Mouse (Mus musculus) gonadal fat pad, adult 2 months (tissue): ENCODE measurements around the gene Rap1gap2. TPM values are rescaled to one million over a fixed set of nuclear protein-coding genes. Genes with fewer than 3 reads are reported as not detected.

Experiments
- DNase-seq: peaks from one replicate; pipeline ENCODE4 v3.0.0-alpha.2; 2012; ENCODE audit warnings: low read depth
- polyA plus RNA-seq: library from polyadenylated mRNA; depleted of rRNA; stranded (reverse); fragments of >200 nt; gene quantifications from 2 replicates; pipeline ENCODE4 v1.2.3, GENCODE M21; 2012

Gene Rap1gap2
- polyA plus RNA-seq, 1 experiment: 23.6 TPM

GRCm38 (mm10) chr11:74502485-74502884 lies 108.2 kb downstream of the Rap1gap2 start:
- DNase-seq: no peak

DNA sequence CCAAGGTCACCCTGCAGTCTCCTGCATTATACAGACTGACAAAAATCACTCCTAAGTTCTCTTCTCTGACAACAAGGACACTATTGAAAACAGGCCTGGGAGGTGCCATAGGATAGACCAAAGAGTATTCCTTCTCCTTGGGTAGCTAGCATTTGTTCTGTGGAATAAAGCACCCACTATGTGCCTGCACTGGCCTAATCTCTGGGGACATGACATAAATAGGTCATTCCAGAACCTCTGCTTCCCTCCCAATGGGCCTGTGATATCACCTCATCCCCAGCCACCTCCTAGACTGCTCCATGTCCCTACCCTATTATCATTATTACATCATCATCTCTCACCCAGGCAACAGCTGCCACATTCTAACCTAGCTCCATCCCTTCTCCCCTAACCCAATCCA lies 108.7 kb downstream of the Rap1gap2 start:
- no peak for DNase-seq

DNA sequence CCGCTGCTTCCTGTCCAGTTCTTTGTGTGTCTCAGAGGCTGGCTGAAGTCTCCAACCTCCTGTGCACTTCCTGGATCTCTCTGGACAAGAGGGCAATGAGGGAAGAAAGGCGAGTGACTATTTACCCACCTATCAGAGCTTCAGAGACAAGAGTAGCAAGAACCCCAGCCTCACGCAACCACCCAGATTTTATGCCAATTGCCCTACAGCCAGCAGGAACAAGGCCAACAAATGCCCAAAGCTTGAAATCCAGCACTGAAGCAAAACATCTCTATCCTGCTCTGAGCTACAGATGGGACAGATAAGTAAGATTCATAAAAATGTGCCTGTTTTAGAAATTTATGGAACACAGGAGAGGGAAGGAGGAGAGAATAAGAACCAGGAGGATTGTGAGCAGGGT lies 109.7 kb downstream of the Rap1gap2 start:
- DNase-seq: no peak

DNA sequence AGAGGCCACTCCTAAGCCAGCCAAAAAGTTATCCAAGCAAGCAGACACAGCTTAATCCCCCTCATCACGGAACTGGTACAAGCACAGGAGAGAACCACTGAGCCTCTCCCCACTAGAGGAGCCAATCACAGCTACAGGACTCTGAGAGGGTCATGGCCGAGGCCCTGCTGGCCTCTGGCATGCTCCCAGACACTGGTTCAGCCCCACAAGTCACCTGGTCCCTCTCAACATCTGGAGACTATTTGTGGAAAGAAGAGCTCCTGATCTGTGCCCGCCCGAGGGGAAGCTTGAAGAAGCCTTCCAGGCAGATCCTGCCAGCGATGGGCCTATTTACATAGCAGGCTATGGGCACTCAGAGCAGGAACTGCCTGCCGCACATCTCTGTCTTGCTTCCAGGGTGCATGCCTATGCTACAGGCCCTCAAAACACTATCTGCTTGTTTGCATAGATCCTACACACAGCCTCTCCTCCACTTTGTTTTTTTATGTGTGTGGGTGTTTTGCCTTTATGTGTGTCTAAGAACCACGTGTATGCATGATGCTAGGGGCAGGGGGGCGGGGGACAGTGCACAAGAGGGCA lies 111.1 kb downstream of the Rap1gap2 start:
- no peak for DNase-seq

GRCm38 (mm10) chr11:74499058-74499457 lies 111.7 kb downstream of the Rap1gap2 start:
- DNase-seq: no peak

GRCm38 (mm10) chr11:74496581-74496980 lies 114.1 kb downstream of the Rap1gap2 start:
- no peak for DNase-seq

GRCm38 (mm10) chr11:74493936-74494335 lies 116.8 kb downstream of the Rap1gap2 start:
- no peak for DNase-seq

- DNase-seq: no peak
Observed at GRCm38 (mm10) chr11:74493172-74493862, 117.4 kb downstream of the Rap1gap2 start.

DNA sequence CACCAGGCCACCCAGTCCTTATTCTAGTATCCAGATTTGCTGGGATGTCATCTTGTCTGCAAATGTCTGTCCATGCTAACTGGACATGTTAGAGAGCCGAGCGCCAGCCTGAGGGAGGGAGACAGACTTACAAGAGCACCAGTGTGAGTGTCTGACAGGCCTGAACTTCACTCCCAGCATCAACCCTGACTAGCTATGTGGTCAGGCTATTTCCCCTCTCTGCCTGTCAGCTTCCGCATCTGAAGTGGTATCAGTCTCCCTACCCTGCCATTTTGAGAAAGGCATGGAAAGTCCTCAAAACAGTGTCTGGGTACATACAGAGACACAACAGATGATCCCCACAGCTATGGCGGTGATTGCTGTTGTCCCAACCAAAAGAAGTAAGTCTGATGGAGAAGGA lies 119.6 kb downstream of the Rap1gap2 start:
- no peak for DNase-seq

DNA sequence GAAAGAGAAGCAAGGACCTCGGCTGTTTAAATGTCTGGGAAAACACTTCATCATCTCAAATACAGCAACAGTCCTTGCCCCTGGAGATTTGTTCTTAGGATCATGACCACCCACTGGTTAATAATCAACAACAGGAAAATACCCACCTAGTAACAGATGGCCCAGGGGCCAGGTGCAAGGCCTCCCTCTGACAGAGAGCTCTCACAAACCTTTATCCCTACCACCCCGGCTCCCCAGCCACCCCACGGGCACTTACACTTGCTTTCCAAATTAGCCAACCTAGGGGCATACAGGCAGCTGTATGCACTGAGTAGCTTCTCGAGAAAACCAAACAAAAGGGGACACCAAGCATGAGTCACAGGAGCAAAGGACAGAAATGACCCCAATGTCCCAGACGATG lies 121.5 kb downstream of the Rap1gap2 start:
- DNase-seq: no peak

GRCm38 (mm10) chr11:74487952-74488351 lies 122.8 kb downstream of the Rap1gap2 start:
- DNase-seq: no peak

- no peak for DNase-seq
Observed at GRCm38 (mm10) chr11:74485435-74486217, 125.1 kb downstream of the Rap1gap2 start.

DNA sequence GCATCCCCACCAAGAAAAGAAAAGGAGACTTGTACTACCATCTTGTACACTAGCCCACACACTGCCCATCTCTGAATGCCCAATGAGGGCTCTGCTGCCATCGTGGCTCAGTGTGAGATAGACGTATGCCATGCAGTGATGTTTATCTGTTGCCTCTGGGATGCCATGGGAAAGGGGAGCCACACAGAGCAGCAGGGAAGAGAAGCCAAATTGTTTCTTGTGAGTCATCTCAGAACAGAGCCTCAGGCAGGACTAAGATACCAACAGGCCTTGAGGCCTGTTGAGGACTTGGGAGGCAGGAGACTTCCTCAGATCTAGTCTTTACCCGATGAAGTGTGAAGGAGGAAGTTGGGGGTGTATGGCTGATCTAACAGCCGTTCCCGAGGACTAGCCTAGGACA lies 126.8 kb downstream of the Rap1gap2 start:
- no peak for DNase-seq

GRCm38 (mm10) chr11:74483153-74483817 lies 127.4 kb downstream of the Rap1gap2 start:
- DNase-seq: no peak

DNA sequence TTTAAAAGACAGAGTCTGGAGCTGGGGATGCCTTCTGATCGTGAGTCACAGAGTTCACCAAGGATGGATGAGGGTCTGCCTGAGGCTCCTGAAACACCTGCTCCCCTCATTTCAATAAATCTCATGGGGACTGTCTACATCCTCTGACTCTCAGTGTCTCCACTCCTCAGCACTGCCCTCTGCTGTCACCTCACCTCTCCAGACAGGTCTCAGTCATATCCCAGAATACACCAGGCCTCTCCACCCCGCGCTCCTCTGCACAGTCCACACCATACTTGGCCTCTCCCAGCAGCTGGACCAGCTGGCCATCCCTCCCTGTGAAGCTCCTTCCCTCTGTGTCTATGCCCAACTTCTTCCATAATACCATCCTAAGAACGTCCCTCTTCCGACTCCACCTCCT lies 128.9 kb downstream of the Rap1gap2 start:
- no peak for DNase-seq

GRCm38 (mm10) chr11:74479715-74480289 lies 130.9 kb downstream of the Rap1gap2 start:
- no peak for DNase-seq

GRCm38 (mm10) chr11:74478877-74479276 lies 131.8 kb downstream of the Rap1gap2 start:
- no peak for DNase-seq

DNA sequence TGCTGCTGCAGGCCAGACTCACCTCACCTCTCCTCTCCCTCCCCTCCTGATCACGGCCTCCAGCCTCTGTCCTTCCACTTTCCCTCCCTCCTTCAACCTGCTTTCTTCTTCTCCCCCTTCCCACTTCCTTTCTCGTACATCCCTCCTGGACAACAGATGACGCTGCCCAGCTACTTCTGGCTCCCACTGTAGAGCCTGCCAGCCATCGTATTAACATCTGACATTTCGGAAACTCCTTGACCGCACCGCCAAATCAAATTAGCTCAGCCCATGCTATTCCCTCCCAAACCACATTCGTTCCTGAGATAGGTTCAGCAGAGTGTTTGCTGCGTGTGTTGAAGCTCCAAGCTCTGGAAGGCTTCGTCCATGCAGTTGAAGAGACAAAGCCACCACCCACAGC lies 138.0 kb downstream of the Rap1gap2 start:
- DNase-seq: no peak

- no peak for DNase-seq
Observed at GRCm38 (mm10) chr11:74468195-74468594, 142.5 kb downstream of the Rap1gap2 start.

GRCm38 (mm10) chr11:74465712-74466111 lies 145.0 kb downstream of the Rap1gap2 start:
- DNase-seq: no peak

DNA sequence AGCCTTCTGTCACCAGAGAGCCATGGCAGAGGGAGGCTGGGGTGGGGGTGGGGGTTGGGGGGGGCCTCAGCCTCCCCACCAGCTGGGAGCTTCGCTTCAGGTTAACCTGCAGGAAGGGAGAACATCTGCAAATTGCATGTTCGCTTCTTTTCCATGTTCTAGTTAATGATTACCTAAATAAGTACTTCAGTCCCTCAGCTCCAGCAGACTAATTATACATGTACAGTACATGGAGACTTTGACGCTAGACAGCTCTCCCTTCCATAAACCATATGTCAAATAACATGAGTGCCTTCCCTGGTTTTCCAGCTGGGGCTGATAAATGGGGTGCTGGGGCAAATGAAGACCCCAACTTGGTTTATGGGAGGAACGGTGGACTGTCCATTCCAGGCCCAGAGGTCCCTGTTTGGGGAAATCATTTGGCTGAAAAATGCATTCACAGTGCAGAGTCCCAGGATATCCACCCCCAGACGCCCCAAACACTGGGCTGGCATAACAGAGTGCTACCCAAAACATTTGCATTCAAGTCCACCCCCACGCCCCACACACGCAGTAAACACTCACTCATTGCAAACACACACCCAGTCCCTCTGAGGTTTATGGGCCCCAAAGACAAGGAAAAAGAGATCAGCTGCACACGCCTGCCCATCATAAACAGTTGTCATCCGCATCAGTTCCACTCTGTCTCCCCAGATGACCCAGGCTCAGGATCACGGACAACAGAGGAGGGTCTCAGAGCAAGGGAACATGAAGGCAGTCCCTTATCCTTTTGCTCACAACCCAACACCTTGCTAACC lies 146.3 kb downstream of the Rap1gap2 start:
- DNase-seq: no peak
